Mouse (Mus musculus) CH12.LX (cell line): ENCODE measurements around the gene Ttll5. TPM values are rescaled to one million over a fixed set of nuclear protein-coding genes. Genes with fewer than 3 reads are reported as not detected.

Experiments
- DNase-seq: peaks from one replicate; pipeline ENCODE4 v3.0.0-alpha.2; 2013; ENCODE audit errors: extremely low read depth
- H3K27ac ChIP-seq: 2 replicates; pipeline ENCODE4 v1.5.1; 2012; ENCODE audit warnings: low read depth, mild to moderate bottlenecking, control low read depth, moderate library complexity; ENCODE audit not compliant: insufficient read depth
- H3K27me3 ChIP-seq: replicated peaks from 2 replicates; pipeline ENCODE3; 2012; ENCODE audit warnings: inconsistent platforms
- H3K36me3 ChIP-seq, 2 experiments: replicated peaks in 1 of 2; 2 replicates each; pipeline versions ENCODE3 to v1.6.1; 2012; ENCODE audit warnings: inconsistent platforms in 1 of 2, low read length in 1 of 2, mild to moderate bottlenecking in 1 of 2, mixed read lengths in 1 of 2, moderate library complexity in 1 of 2; ENCODE audit not compliant: control insufficient read depth in 1 of 2, insufficient read depth in 1 of 2
- H3K4me1 ChIP-seq, 2 experiments: 2 replicates each; pipeline ENCODE4 v1.6.1; 2012; ENCODE audit warnings: inconsistent platforms in 1 of 2, moderate library complexity in 1 of 2; ENCODE audit not compliant: insufficient read depth in 2 of 2, control insufficient read depth in 1 of 2
- H3K4me2 ChIP-seq: 2 replicates; pipeline ENCODE4 v1.6.1; 2012; ENCODE audit warnings: low read depth, mild to moderate bottlenecking, control low read depth; ENCODE audit not compliant: poor library complexity, insufficient read depth, severe bottlenecking
- H3K4me3 ChIP-seq, 3 experiments: fragments of 150-350 bp in 1 of 3; sonication (generic) in 1 of 3; replicated peaks in 1 of 3; 2 replicates each; pipeline versions ENCODE3 to v1.5.1; 2011 to 2012; ENCODE audit warnings: low read depth in 2 of 3, low read length in 2 of 3, mild to moderate bottlenecking in 2 of 3, moderate library complexity in 2 of 3, control low read depth in 1 of 3, improper control_type of control experiment in 1 of 3, inconsistent platforms in 1 of 3, mixed read lengths in 1 of 3; ENCODE audit not compliant: poor library complexity in 1 of 3
- H3K79me2 ChIP-seq: replicated peaks from 2 replicates; pipeline ENCODE4 v1.6.1; 2012; ENCODE audit warnings: mild to moderate bottlenecking, moderate library complexity; ENCODE audit not compliant: control insufficient read depth, poor library complexity, insufficient read depth, severe bottlenecking; ENCODE audit errors: extremely low read depth
- H3K9ac ChIP-seq: 2 replicates; pipeline ENCODE4 v1.6.1; 2012; ENCODE audit warnings: low read depth, mild to moderate bottlenecking, control low read depth, moderate library complexity; ENCODE audit not compliant: insufficient read depth
- H3K9me3 ChIP-seq: replicated peaks from 2 replicates; pipeline ENCODE3; 2012; ENCODE audit warnings: low read length, inconsistent platforms, mixed read lengths
- CHD2 ChIP-seq: IDR thresholded peaks from 2 replicates; pipeline ENCODE4 v1.6.1; 2011; ENCODE audit warnings: low read length, improper control_type of control experiment
- ETS1 ChIP-seq: conservative IDR thresholded peaks from 2 replicates; pipeline ENCODE4 v1.6.1; 2012; ENCODE audit warnings: low read depth, mild to moderate bottlenecking, inconsistent platforms, low read length, improper control_type of control experiment, moderate library complexity
- HCFC1 ChIP-seq: IDR thresholded peaks from 2 replicates; pipeline ENCODE4 v1.6.1; 2012; ENCODE audit warnings: low read depth, mild to moderate bottlenecking, inconsistent platforms, low read length, improper control_type of control experiment
- IRF4 ChIP-seq: IDR thresholded peaks from 2 replicates; pipeline ENCODE4 v1.6.1; 2014; ENCODE audit warnings: low read depth, mild to moderate bottlenecking, inconsistent platforms, low read length, improper control_type of control experiment
- JUN ChIP-seq: IDR thresholded peaks from 2 replicates; pipeline ENCODE4 v1.6.1; 2011; ENCODE audit warnings: low read depth, mild to moderate bottlenecking, low read length, improper control_type of control experiment, moderate library complexity; ENCODE audit not compliant: insufficient read depth
- MAFK ChIP-seq: IDR thresholded peaks from 2 replicates; pipeline ENCODE4 v1.6.1; 2011; ENCODE audit warnings: low read length, improper control_type of control experiment; ENCODE audit not compliant: insufficient replicate concordance
- MXI1 ChIP-seq: IDR thresholded peaks from 2 replicates; pipeline ENCODE4 v1.6.1; 2011; ENCODE audit warnings: mild to moderate bottlenecking, low read depth, low read length, improper control_type of control experiment
- MYC ChIP-seq: IDR thresholded peaks from 2 replicates; pipeline ENCODE4 v1.6.1; 2011; ENCODE audit warnings: low read depth, mild to moderate bottlenecking, improper control_type of control experiment, low read length
- RCOR1 ChIP-seq: conservative IDR thresholded peaks from 2 replicates; pipeline ENCODE4 v1.6.1; 2012; ENCODE audit warnings: low read depth, mild to moderate bottlenecking, inconsistent platforms, low read length, improper control_type of control experiment
- SMC3 ChIP-seq: IDR thresholded peaks from 2 replicates; pipeline ENCODE4 v1.6.1; 2011; ENCODE audit warnings: low read depth, low read length, improper control_type of control experiment
- TBP ChIP-seq: conservative IDR thresholded peaks from 2 replicates; pipeline ENCODE4 v1.6.1; 2011; ENCODE audit warnings: low read depth, low read length, improper control_type of control experiment
- TCF12 ChIP-seq: IDR thresholded peaks from 2 replicates; pipeline ENCODE4 v1.6.1; 2014; ENCODE audit warnings: low read depth, mild to moderate bottlenecking, inconsistent platforms, low read length, improper control_type of control experiment
- UBTF ChIP-seq: IDR thresholded peaks from 2 replicates; pipeline ENCODE4 v1.6.1; 2012; ENCODE audit warnings: low read depth, mild to moderate bottlenecking, inconsistent platforms, low read length, improper control_type of control experiment, moderate library complexity
- ZC3H11A ChIP-seq: IDR thresholded peaks from 2 replicates; pipeline ENCODE4 v1.6.1; 2012; ENCODE audit warnings: low read depth, mild to moderate bottlenecking, inconsistent platforms, low read length, improper control_type of control experiment
- dilution Hi-C: fragments of 300-500 bp; cut with MboI; formaldehyde crosslinking; loops from 2 replicates; pipeline ENCODE4 v1.14.3; 2020; ENCODE audit warnings: low sequenced_read_pairs; ENCODE audit not compliant: extremely low pct_unique_long_range_greater_than_20kb, extremely low pct_ligation_motif_present
- in situ Hi-C: fragments of 300-500 bp; cut with MboI; formaldehyde crosslinking; loops from 3 replicates; pipeline ENCODE4 v1.14.3; 2019; ENCODE audit warnings: low sequenced_read_pairs, low pct_ligation_motif_present, low pct_unique_long_range_greater_than_20kb, mixed read lengths
- polyA plus RNA-seq: library from polyadenylated mRNA; unstranded; fragments of >175 nt; gene quantifications from 2 replicates; pipeline ENCODE4 v1.2.1, GENCODE M21; 2012; ENCODE audit warnings: low read depth; ENCODE audit not compliant: insufficient read length
- total RNA-seq, 2 experiments: library from RNA; depleted of rRNA; stranded (reverse); fragments of 300-350 nt in 1 of 2; fragments of >200 nt in 1 of 2; gene quantifications; 2 replicates each; pipeline ENCODE4 v1.2.3; 2012 to 2014

Ttll5 gene
- total and polyA plus RNA-seq, 3 experiments, result 5.7 to 14.0 (median 8.7) TPM

DNA sequence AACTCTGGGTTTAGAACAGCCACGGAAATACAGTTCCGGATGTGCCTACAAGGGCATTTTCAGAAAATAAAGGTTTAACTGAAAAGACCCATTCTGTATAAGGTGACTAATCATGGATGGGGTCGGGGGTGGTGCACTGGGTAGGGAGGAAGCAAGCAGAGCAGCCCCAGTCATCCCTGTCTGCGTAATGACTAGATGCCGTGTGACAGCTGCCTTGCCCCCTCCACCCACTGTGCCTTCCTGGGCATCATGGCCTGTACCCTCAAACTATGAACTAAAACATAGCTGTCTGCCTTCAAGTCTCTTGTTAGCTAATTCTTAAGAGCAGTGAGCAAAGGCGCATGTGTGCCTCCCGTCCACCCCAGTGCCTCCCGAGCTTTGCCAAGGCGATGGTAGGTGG lies 281.6 kb downstream of the Ttll5 start:
- no peaks in the 10 kb centered on the region for H3K9me3 ChIP-seq
- dilution Hi-C loops (no loop called here), in situ Hi-C loops (no loop called here)
- DNase-seq, result no peak
- H3K9ac ChIP-seq, result no peak overlapping the region
- TF ChIP-seq MXI1, result no peak
- no peak for TF ChIP-seq CHD2
- TF ChIP-seq ZC3H11A, result no peak
- no peak for TF ChIP-seq JUN
- TF ChIP-seq RCOR1, result no peak
- TF ChIP-seq ETS1, result no peak
- TF ChIP-seq MAFK, result no peak
- TF ChIP-seq TBP, result no peak
- H3K4me2 ChIP-seq, result no peak overlapping the region
- no peaks in the 10 kb centered on the region for H3K36me3 ChIP-seq
- no peak overlapping the region for H3K27ac ChIP-seq
- peaks cover 0 to 25% of the 10 kb centered on the region in 2 experiments; a peak in 2 of 4 replicates for H3K4me1 ChIP-seq
- H3K4me3 ChIP-seq, result no peak overlapping the region
- H3K79me2 ChIP-seq, result no peaks in the 10 kb centered on the region
- no peaks in the 10 kb centered on the region for H3K27me3 ChIP-seq

- no peaks in the 10 kb centered on the region for H3K79me2 ChIP-seq
- no peaks in the 10 kb centered on the region for H3K9me3 ChIP-seq
- no peak overlapping the region for H3K4me3 ChIP-seq
- no peak for DNase-seq
- no peaks in the 10 kb centered on the region for H3K27me3 ChIP-seq
- peaks cover 0 to 25% of the 10 kb centered on the region in 2 experiments; a peak in 2 of 4 replicates for H3K4me1 ChIP-seq
- H3K27ac ChIP-seq, result no peak overlapping the region
- H3K9ac ChIP-seq, result no peak overlapping the region
- dilution Hi-C loops, result no loop called here
- H3K4me2 ChIP-seq, result no peak overlapping the region
- H3K36me3 ChIP-seq, result no peaks in the 10 kb centered on the region
- TF ChIP-seq CHD2 (no peak), UBTF (no peak), ETS1 (no peak), HCFC1 (no peak), SMC3 (no peak), JUN (no peak), TCF12 (no peak), MYC (no peak), IRF4 (no peak), ZC3H11A (no peak)
- TF ChIP-seq, all 38 proteins: peak for 0
- in situ Hi-C loops, result no loop called here
Observed at GRCm38 (mm10) chr12:86107645-86108044, 283.2 kb downstream of the Ttll5 start.
